Comparison of ENCODE assay signal across 19 mouse cellular contexts in the genomic region with DNA sequence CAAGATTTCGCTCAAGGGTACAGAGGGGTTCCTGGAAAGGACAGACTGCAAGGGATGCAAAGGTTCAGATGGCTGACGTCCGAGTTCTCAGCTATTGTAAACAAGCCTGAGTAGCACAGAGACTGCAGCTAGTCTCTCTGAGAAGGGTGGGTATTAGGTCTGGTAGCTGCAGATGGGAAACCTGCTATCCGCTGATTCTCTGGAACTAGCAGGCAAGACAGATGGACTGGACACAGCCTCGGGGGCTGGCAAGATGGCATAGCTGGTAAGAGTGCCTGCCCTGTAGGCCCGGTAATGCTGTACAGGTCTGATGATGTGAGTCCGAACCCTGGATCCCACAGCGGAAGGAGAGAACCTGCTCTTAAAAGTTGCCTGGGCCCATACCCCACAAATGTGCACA.
"Had no signal": no experiment of that assay in that cellular context is flagged by ENCODE, and none has a peak within 500 bp of the region (broad histone marks: within the 10 kb centered on the region; RNA-seq: fewer than 3 reads in every experiment).

No protein-coding gene starts in this region.

- H3K9me3 ChIP-seq: liver, embryonic 13.5 days; midbrain, embryonic 12.5 days; midbrain, embryonic 15.5 days; neural tube, embryonic 13.5 days; stomach, embryonic 15.5 days had no signal

- H3K36me3 ChIP-seq: liver, embryonic 13.5 days; midbrain, embryonic 12.5 days; midbrain, embryonic 15.5 days; neural tube, embryonic 13.5 days; stomach, embryonic 15.5 days had no signal

- H3K4me3 ChIP-seq: liver, embryonic 13.5 days; midbrain, embryonic 12.5 days; midbrain, embryonic 15.5 days; myocyte; neural tube, embryonic 13.5 days; stomach, embryonic 15.5 days had no signal

- H3K27me3 ChIP-seq: midbrain, embryonic 15.5 days had no signal

- H3K4me1 ChIP-seq: liver, embryonic 13.5 days; stomach, embryonic 15.5 days had no signal

- H3K27ac ChIP-seq: liver, embryonic 13.5 days; midbrain, embryonic 12.5 days; midbrain, embryonic 15.5 days; neural tube, embryonic 13.5 days; stomach, embryonic 15.5 days had no signal

- DNase-seq: kidney, adult 11 months; kidney, adult 8-10 months; kidney, postnatal 14 days; kidney, postnatal 4 days; layer of hippocampus, adult 9-11 months; layer of hippocampus, postnatal 36 days; liver, embryonic 13.5 days; lung, adult 2 months; lung, postnatal 14 days; lung, postnatal 4 days; retina, postnatal 1 day; right cerebral cortex, postnatal 25 days; spleen, adult 18-20 months; thymus, postnatal 25 days had no signal
